Mouse (Mus musculus): ENCODE data around the gene Astn1. TPM values are rescaled to one million over a fixed set of nuclear protein-coding genes. Genes with fewer than 3 reads are reported as not detected.

Gene Astn1
- polyA plus RNA-seq, 1 experiment = not detected

- TF ChIP-seq MYOG (IDR thresholded peaks at IDR 0.05; ENCODE audit: control insufficient read depth, extremely low read depth, insufficient read length) (no peak), MYOD1 (IDR thresholded peaks at IDR 0.05; ENCODE audit: control insufficient read depth, insufficient read length, low read depth) (no peak), USF1 (IDR thresholded peaks at IDR 0.05; ENCODE audit: low read depth) (no peak), FOSL1 (IDR thresholded peaks at IDR 0.05; ENCODE audit: insufficient read depth, low read length, poor library complexity, severe bottlenecking) (no peak), CEBPB (IDR thresholded peaks at IDR 0.05; ENCODE audit: low read depth) (no peak), CTCF (IDR thresholded peaks at IDR 0.05; ENCODE audit: control insufficient read depth, insufficient read depth, insufficient read length) (no peak), MAX (IDR thresholded peaks at IDR 0.05) (no peak)
- H3ac ChIP-seq (ENCODE audit: control insufficient read depth, insufficient read length, low read depth) = no peak overlapping the region
- H3K79me3 ChIP-seq (ENCODE audit: low read depth) = no peaks in the 10 kb centered on the region
- no peaks in the 10 kb centered on the region for H3K36me3 ChIP-seq (ENCODE audit: control insufficient read depth, insufficient read depth)
- H3K4me3 ChIP-seq (ENCODE audit: insufficient read depth, poor library complexity, severe bottlenecking) = no peak overlapping the region
- H3K27me3 ChIP-seq (ENCODE audit: control insufficient read depth, insufficient read depth, insufficient read length) = no peaks in the 10 kb centered on the region
- H3K79me2 ChIP-seq (ENCODE audit: control insufficient read depth, insufficient read depth) = no peaks in the 10 kb centered on the region
Observed at GRCm38 (mm10) chr1:158382277-158382676, 20.2 kb downstream of the Astn1 start.

GRCm38 (mm10) chr1:158383210-158383609 lies 21.1 kb downstream of the Astn1 start:
- no peaks in the 10 kb centered on the region for H3K36me3 ChIP-seq (ENCODE audit: control insufficient read depth, insufficient read depth)
- H3K79me2 ChIP-seq (ENCODE audit: control insufficient read depth, insufficient read depth) = no peaks in the 10 kb centered on the region
- no peak overlapping the region for H3K4me3 ChIP-seq (ENCODE audit: insufficient read depth, poor library complexity, severe bottlenecking)
- no peaks in the 10 kb centered on the region for H3K27me3 ChIP-seq (ENCODE audit: control insufficient read depth, insufficient read depth, insufficient read length)
- no peaks in the 10 kb centered on the region for H3K79me3 ChIP-seq (ENCODE audit: low read depth)
- no peak for TF ChIP-seq MYOD1 (IDR thresholded peaks at IDR 0.05; ENCODE audit: control insufficient read depth, insufficient read length, low read depth)
- TF ChIP-seq MAX (IDR thresholded peaks at IDR 0.05) = no peak
- TF ChIP-seq CEBPB (IDR thresholded peaks at IDR 0.05; ENCODE audit: low read depth) = no peak
- TF ChIP-seq MYOG (IDR thresholded peaks at IDR 0.05; ENCODE audit: control insufficient read depth, extremely low read depth, insufficient read length) = no peak
- TF ChIP-seq CTCF (IDR thresholded peaks at IDR 0.05; ENCODE audit: control insufficient read depth, insufficient read depth, insufficient read length) = no peak
- no peak for TF ChIP-seq USF1 (IDR thresholded peaks at IDR 0.05; ENCODE audit: low read depth)
- TF ChIP-seq FOSL1 (IDR thresholded peaks at IDR 0.05; ENCODE audit: insufficient read depth, low read length, poor library complexity, severe bottlenecking) = no peak
- H3ac ChIP-seq (ENCODE audit: control insufficient read depth, insufficient read length, low read depth) = no peak overlapping the region

- Histone ChIP-seq H3K79me3 (ENCODE audit: low read depth) (no peaks in the 10 kb centered on the region), H3ac (ENCODE audit: control insufficient read depth, insufficient read length, low read depth) (no peak overlapping the region), H3K79me2 (ENCODE audit: control insufficient read depth, insufficient read depth) (no peaks in the 10 kb centered on the region), H3K4me3 (ENCODE audit: insufficient read depth, poor library complexity, severe bottlenecking) (no peak overlapping the region), H3K27me3 (ENCODE audit: control insufficient read depth, insufficient read depth, insufficient read length) (no peaks in the 10 kb centered on the region), H3K36me3 (ENCODE audit: control insufficient read depth, insufficient read depth) (no peaks in the 10 kb centered on the region)
- no peak for TF ChIP-seq MAX (IDR thresholded peaks at IDR 0.05)
- no peak for TF ChIP-seq MYOG (IDR thresholded peaks at IDR 0.05; ENCODE audit: control insufficient read depth, extremely low read depth, insufficient read length)
- TF ChIP-seq USF1 (IDR thresholded peaks at IDR 0.05; ENCODE audit: low read depth) = no peak
- TF ChIP-seq CTCF (IDR thresholded peaks at IDR 0.05; ENCODE audit: control insufficient read depth, insufficient read depth, insufficient read length) = no peak
- TF ChIP-seq MYOD1 (IDR thresholded peaks at IDR 0.05; ENCODE audit: control insufficient read depth, insufficient read length, low read depth) = no peak
- TF ChIP-seq CEBPB (IDR thresholded peaks at IDR 0.05; ENCODE audit: low read depth) = no peak
- no peak for TF ChIP-seq FOSL1 (IDR thresholded peaks at IDR 0.05; ENCODE audit: insufficient read depth, low read length, poor library complexity, severe bottlenecking)
Observed at GRCm38 (mm10) chr1:158385311-158385710, 23.2 kb downstream of the Astn1 start.

GRCm38 (mm10) chr1:158386781-158387180 lies 24.7 kb downstream of the Astn1 start:
- no peak for TF ChIP-seq USF1 (IDR thresholded peaks at IDR 0.05; ENCODE audit: low read depth)
- no peak overlapping the region for H3K4me3 ChIP-seq (ENCODE audit: insufficient read depth, poor library complexity, severe bottlenecking)
- H3K79me2 ChIP-seq (ENCODE audit: control insufficient read depth, insufficient read depth) = no peaks in the 10 kb centered on the region
- H3K36me3 ChIP-seq (ENCODE audit: control insufficient read depth, insufficient read depth) = no peaks in the 10 kb centered on the region
- no peaks in the 10 kb centered on the region for H3K27me3 ChIP-seq (ENCODE audit: control insufficient read depth, insufficient read depth, insufficient read length)
- no peak overlapping the region for H3ac ChIP-seq (ENCODE audit: control insufficient read depth, insufficient read length, low read depth)
- no peaks in the 10 kb centered on the region for H3K79me3 ChIP-seq (ENCODE audit: low read depth)

GRCm38 (mm10) chr1:158388995-158389394 lies 26.9 kb downstream of the Astn1 start:
- no peaks in the 10 kb centered on the region for H3K79me2 ChIP-seq (ENCODE audit: control insufficient read depth, insufficient read depth)
- TF ChIP-seq MAX (IDR thresholded peaks at IDR 0.05) = no peak
- no peaks in the 10 kb centered on the region for H3K79me3 ChIP-seq (ENCODE audit: low read depth)
- no peaks in the 10 kb centered on the region for H3K36me3 ChIP-seq (ENCODE audit: control insufficient read depth, insufficient read depth)
- no peak overlapping the region for H3ac ChIP-seq (ENCODE audit: control insufficient read depth, insufficient read length, low read depth)
- H3K4me3 ChIP-seq (ENCODE audit: insufficient read depth, poor library complexity, severe bottlenecking) = no peak overlapping the region
- H3K27me3 ChIP-seq (ENCODE audit: control insufficient read depth, insufficient read depth, insufficient read length) = no peaks in the 10 kb centered on the region

GRCm38 (mm10) chr1:158390693-158391092 lies 28.6 kb downstream of the Astn1 start:
- H3K79me2 ChIP-seq (ENCODE audit: control insufficient read depth, insufficient read depth) = no peaks in the 10 kb centered on the region
- no peak overlapping the region for H3ac ChIP-seq (ENCODE audit: control insufficient read depth, insufficient read length, low read depth)
- H3K36me3 ChIP-seq (ENCODE audit: control insufficient read depth, insufficient read depth) = no peaks in the 10 kb centered on the region
- no peaks in the 10 kb centered on the region for H3K79me3 ChIP-seq (ENCODE audit: low read depth)
- H3K27me3 ChIP-seq (ENCODE audit: control insufficient read depth, insufficient read depth, insufficient read length) = no peaks in the 10 kb centered on the region
- TF ChIP-seq CEBPB (IDR thresholded peaks at IDR 0.05; ENCODE audit: low read depth) (no peak), MYOD1 (IDR thresholded peaks at IDR 0.05; ENCODE audit: control insufficient read depth, insufficient read length, low read depth) (no peak), MAX (IDR thresholded peaks at IDR 0.05) (no peak), USF1 (IDR thresholded peaks at IDR 0.05; ENCODE audit: low read depth) (no peak), CTCF (IDR thresholded peaks at IDR 0.05; ENCODE audit: control insufficient read depth, insufficient read depth, insufficient read length) (no peak), MYOG (IDR thresholded peaks at IDR 0.05; ENCODE audit: control insufficient read depth, extremely low read depth, insufficient read length) (no peak), FOSL1 (IDR thresholded peaks at IDR 0.05; ENCODE audit: insufficient read depth, low read length, poor library complexity, severe bottlenecking) (no peak)
- no peak overlapping the region for H3K4me3 ChIP-seq (ENCODE audit: insufficient read depth, poor library complexity, severe bottlenecking)
